Mouse (Mus musculus): ENCODE data around the gene Milr1. TPM values are rescaled to one million over a fixed set of nuclear protein-coding genes. Genes with fewer than 3 reads are reported as not detected.
"Not testable (repeated sequence)": the region's sequence is repeated elsewhere in the genome, so short reads cannot be mapped to it uniquely, and the experiment has no call there.

Gene Milr1
- polyA plus RNA-seq, 1 experiment from 2014 or later, result 2.0 TPM

- Histone ChIP-seq H3K9me3 (ENCODE audit: control insufficient read depth, low read length) (no peaks in the 10 kb centered on the region), H3K4me1 (replicated peaks; ENCODE audit: control insufficient read depth, insufficient read depth, low read length) (peaks cover 4% of the 10 kb centered on the region; the same call in 1 of the 2 replicates), H3K4me3 (ENCODE audit: low read depth, low read length) (no peak overlapping the region), H3K9ac (ENCODE audit: low read depth, low read length) (no peak overlapping the region), H3K27ac (ENCODE audit: low read depth, low read length) (no peak overlapping the region), H3K36me3 (ENCODE audit: control insufficient read depth, insufficient read depth, low read length) (no peaks in the 10 kb centered on the region), H3K4me2 (replicated peaks; ENCODE audit: low read depth, low read length) (no peak overlapping the region), H3K27me3 (ENCODE audit: control insufficient read depth, insufficient read depth, low read length) (0 out of 2 replicates have a peak, but pooled peaks cover 2% of the 10 kb centered on the region)
- no peak for ATAC-seq (ENCODE audit: low FRiP score)
- WGBS, result 90% methylated on average over 3 of the region's 3 CpGs
- DNase-seq (ENCODE audit: low spot score), result no peak
Observed at GRCm38 (mm10) chr11:106741826-106742225, 9.2 kb upstream of the Milr1 start.

GRCm38 (mm10) chr11:106742388-106742841 lies 8.6 kb upstream of the Milr1 start:
- H3K4me3 ChIP-seq (ENCODE audit: low read depth, low read length), result no peak overlapping the region
- no peaks in the 10 kb centered on the region for H3K4me1 ChIP-seq (replicated peaks; ENCODE audit: control insufficient read depth, insufficient read depth, low read length)
- DNase-seq (ENCODE audit: low spot score) (peak; percentile 51), ATAC-seq (ENCODE audit: low FRiP score) (no peak)
- WGBS, result 56% methylated on average over 6 of the region's 6 CpGs
- 0 out of 2 replicates have a peak, but pooled peaks cover 2% of the 10 kb centered on the region for H3K27me3 ChIP-seq (ENCODE audit: control insufficient read depth, insufficient read depth, low read length)
- no peaks in the 10 kb centered on the region for H3K36me3 ChIP-seq (ENCODE audit: control insufficient read depth, insufficient read depth, low read length)
- no peak overlapping the region for H3K27ac ChIP-seq (ENCODE audit: low read depth, low read length)
- no peak overlapping the region for H3K4me2 ChIP-seq (replicated peaks; ENCODE audit: low read depth, low read length)
- no peak overlapping the region for H3K9ac ChIP-seq (ENCODE audit: low read depth, low read length)
- no peaks in the 10 kb centered on the region for H3K9me3 ChIP-seq (ENCODE audit: control insufficient read depth, low read length)

GRCm38 (mm10) chr11:106744949-106745348 lies 6.1 kb upstream of the Milr1 start:
- H3K36me3 ChIP-seq (ENCODE audit: control insufficient read depth, insufficient read depth, low read length), result no peaks in the 10 kb centered on the region
- WGBS, result 89% methylated on average over 5 of the region's 5 CpGs
- H3K4me2 ChIP-seq (replicated peaks; ENCODE audit: low read depth, low read length), result no peak overlapping the region
- 0 out of 2 replicates have a peak, but pooled peaks cover 2% of the 10 kb centered on the region for H3K27me3 ChIP-seq (ENCODE audit: control insufficient read depth, insufficient read depth, low read length)
- H3K4me1 ChIP-seq (replicated peaks; ENCODE audit: control insufficient read depth, insufficient read depth, low read length), result no peaks in the 10 kb centered on the region
- no peak overlapping the region for H3K9ac ChIP-seq (ENCODE audit: low read depth, low read length)
- ATAC-seq (ENCODE audit: low FRiP score), result no peak
- no peak overlapping the region for H3K27ac ChIP-seq (ENCODE audit: low read depth, low read length)
- H3K9me3 ChIP-seq (ENCODE audit: control insufficient read depth, low read length), result no peaks in the 10 kb centered on the region
- no peak for DNase-seq (ENCODE audit: low spot score)
- H3K4me3 ChIP-seq (ENCODE audit: low read depth, low read length), result no peak overlapping the region

GRCm38 (mm10) chr11:106749557-106750120 lies 1.4 kb upstream of the Milr1 start:
- not testable (repeated sequence) for H3K9me3 ChIP-seq (ENCODE audit: control insufficient read depth, low read length); ATAC-seq (ENCODE audit: low FRiP score); H3K27me3 ChIP-seq (ENCODE audit: control insufficient read depth, insufficient read depth, low read length); H3K4me3 ChIP-seq (ENCODE audit: low read depth, low read length); H3K4me1 ChIP-seq (replicated peaks; ENCODE audit: control insufficient read depth, insufficient read depth, low read length); H3K36me3 ChIP-seq (ENCODE audit: control insufficient read depth, insufficient read depth, low read length); H3K27ac ChIP-seq (ENCODE audit: low read depth, low read length); H3K9ac ChIP-seq (ENCODE audit: low read depth, low read length); DNase-seq (ENCODE audit: low spot score); H3K4me2 ChIP-seq (replicated peaks; ENCODE audit: low read depth, low read length)
- 96% methylated on average over 7 of the region's 7 CpGs for WGBS

DNA sequence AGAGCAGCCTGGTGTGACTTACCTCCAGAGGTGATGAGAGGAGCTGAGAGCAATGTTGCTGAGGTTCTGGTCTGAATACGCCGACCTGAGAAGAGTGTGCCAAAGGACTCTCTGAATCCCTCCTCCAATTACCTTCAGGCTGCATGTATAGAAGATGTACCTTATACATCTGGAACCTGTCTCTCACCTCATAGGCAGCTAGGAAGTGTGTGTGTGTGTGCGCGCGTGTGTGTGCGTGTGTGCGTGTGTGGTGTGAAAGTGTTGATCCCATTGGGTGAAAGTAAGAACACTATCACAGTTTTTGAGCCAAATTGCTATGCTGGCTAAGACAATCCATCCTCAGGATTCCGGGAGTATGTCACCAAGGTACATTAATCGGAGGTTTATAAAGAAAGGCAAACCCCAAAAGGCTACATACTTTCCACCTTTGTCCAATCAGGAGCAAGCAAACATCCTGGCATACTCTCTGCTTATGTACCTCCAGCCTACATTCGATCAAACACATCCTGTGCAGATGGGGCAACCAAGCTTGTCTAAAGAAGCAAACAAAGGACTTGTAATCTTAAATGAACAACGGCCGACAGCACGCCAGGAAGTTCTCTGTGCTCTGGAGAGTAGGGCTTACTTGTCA lies 790 bp upstream of the Milr1 start, which contains the start of gene Pecam1:
Pecam1 (minus strand) TSS at position 508 of the 631 bp plus-strand sequence.
- no peaks in the 10 kb centered on the region for H3K4me1 ChIP-seq (replicated peaks; ENCODE audit: control insufficient read depth, insufficient read depth, low read length)
- no peaks in the 10 kb centered on the region for H3K36me3 ChIP-seq (ENCODE audit: control insufficient read depth, insufficient read depth, low read length)
- DNase-seq (ENCODE audit: low spot score), result no peak
- 90% methylated on average over 13 of the region's 13 CpGs for WGBS
- no peak within 1 kb of the TSS for H3K9ac ChIP-seq (ENCODE audit: low read depth, low read length)
- no peak within 1 kb of the TSS for H3K27ac ChIP-seq (ENCODE audit: low read depth, low read length)
- H3K4me3 ChIP-seq (ENCODE audit: low read depth, low read length), result no peak within 1 kb of the TSS
- no peaks in the 10 kb centered on the region for H3K27me3 ChIP-seq (ENCODE audit: control insufficient read depth, insufficient read depth, low read length)
- ATAC-seq (ENCODE audit: low FRiP score), result no peak
- H3K9me3 ChIP-seq (ENCODE audit: control insufficient read depth, low read length), result no peaks in the 10 kb centered on the region
- no peak within 1 kb of the TSS for H3K4me2 ChIP-seq (replicated peaks; ENCODE audit: low read depth, low read length)

DNA sequence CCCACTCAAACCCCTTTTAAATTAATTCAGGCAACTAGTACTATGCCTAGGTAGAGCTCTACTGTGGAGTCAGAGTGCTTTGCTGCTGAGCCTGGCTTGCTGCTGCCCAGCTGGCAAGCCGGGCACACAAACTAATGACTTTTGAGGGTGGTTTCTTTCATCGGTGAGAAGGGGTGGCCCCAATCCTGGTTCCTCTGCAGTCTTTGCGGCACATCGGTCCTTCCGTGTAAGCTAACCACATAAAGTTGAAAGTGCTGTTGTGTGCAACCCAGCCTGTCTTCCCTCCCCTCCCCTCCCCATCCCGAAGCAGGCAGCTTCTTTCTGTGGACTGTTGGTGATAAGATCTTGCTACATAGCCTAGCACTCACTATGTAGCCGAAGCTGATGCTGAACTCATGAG lies 1.1 kb downstream of the Milr1 start:
- 92% methylated on average over 7 of the region's 7 CpGs for WGBS
- Histone ChIP-seq H3K36me3 (ENCODE audit: control insufficient read depth, insufficient read depth, low read length) (no peaks in the 10 kb centered on the region), H3K9me3 (ENCODE audit: control insufficient read depth, low read length) (no peaks in the 10 kb centered on the region), H3K4me1 (replicated peaks; ENCODE audit: control insufficient read depth, insufficient read depth, low read length) (no peaks in the 10 kb centered on the region), H3K27ac (ENCODE audit: low read depth, low read length) (no peak overlapping the region), H3K4me2 (replicated peaks; ENCODE audit: low read depth, low read length) (no peak overlapping the region), H3K27me3 (ENCODE audit: control insufficient read depth, insufficient read depth, low read length) (no peaks in the 10 kb centered on the region), H3K9ac (ENCODE audit: low read depth, low read length) (no peak overlapping the region), H3K4me3 (ENCODE audit: low read depth, low read length) (no peak overlapping the region)
- no peak for DNase-seq (ENCODE audit: low spot score)
- no peak for ATAC-seq (ENCODE audit: low FRiP score)

GRCm38 (mm10) chr11:106753314-106753713 lies 2.3 kb downstream of the Milr1 start:
- no peak overlapping the region for H3K4me2 ChIP-seq (replicated peaks; ENCODE audit: low read depth, low read length)
- H3K9ac ChIP-seq (ENCODE audit: low read depth, low read length), result no peak overlapping the region
- H3K4me1 ChIP-seq (replicated peaks; ENCODE audit: control insufficient read depth, insufficient read depth, low read length), result no peaks in the 10 kb centered on the region
- 86% methylated on average over 6 of the region's 6 CpGs for WGBS
- H3K27me3 ChIP-seq (ENCODE audit: control insufficient read depth, insufficient read depth, low read length), result no peaks in the 10 kb centered on the region
- H3K4me3 ChIP-seq (ENCODE audit: low read depth, low read length), result no peak overlapping the region
- no peak overlapping the region for H3K27ac ChIP-seq (ENCODE audit: low read depth, low read length)
- no peaks in the 10 kb centered on the region for H3K9me3 ChIP-seq (ENCODE audit: control insufficient read depth, low read length)
- ATAC-seq (ENCODE audit: low FRiP score) (no peak), DNase-seq (ENCODE audit: low spot score) (no peak)
- no peaks in the 10 kb centered on the region for H3K36me3 ChIP-seq (ENCODE audit: control insufficient read depth, insufficient read depth, low read length)

DNA sequence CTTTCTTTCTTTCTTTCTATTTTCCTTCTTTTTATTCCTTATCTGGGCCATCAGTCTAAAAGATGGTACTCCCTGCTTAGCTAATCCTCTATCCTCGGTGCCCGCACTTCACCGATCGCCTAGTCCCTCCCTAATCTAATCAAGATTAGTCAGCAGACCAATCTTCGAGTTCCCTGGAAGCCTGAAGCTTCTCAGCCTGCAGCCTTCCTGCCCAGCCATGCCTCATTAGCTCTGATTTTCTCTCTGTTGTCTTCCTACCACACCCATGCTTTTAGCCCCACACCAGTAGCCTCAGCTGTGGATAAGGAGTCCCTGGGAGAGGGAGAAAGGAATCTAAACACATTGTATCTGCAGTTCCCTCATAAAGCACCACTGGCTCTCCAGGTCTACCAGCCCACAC lies 4.6 kb downstream of the Milr1 start:
- WGBS, result 68% methylated on average over 5 of the region's 5 CpGs
- Histone ChIP-seq H3K9me3 (ENCODE audit: control insufficient read depth, low read length) (no peaks in the 10 kb centered on the region), H3K9ac (ENCODE audit: low read depth, low read length) (no peak overlapping the region), H3K4me2 (replicated peaks; ENCODE audit: low read depth, low read length) (no peak overlapping the region), H3K27me3 (ENCODE audit: control insufficient read depth, insufficient read depth, low read length) (no peaks in the 10 kb centered on the region), H3K36me3 (ENCODE audit: control insufficient read depth, insufficient read depth, low read length) (no peaks in the 10 kb centered on the region), H3K4me3 (ENCODE audit: low read depth, low read length) (no peak overlapping the region), H3K4me1 (replicated peaks; ENCODE audit: control insufficient read depth, insufficient read depth, low read length) (no peaks in the 10 kb centered on the region), H3K27ac (ENCODE audit: low read depth, low read length) (no peak overlapping the region)
- DNase-seq (ENCODE audit: low spot score) (no peak), ATAC-seq (ENCODE audit: low FRiP score) (no peak)

DNA sequence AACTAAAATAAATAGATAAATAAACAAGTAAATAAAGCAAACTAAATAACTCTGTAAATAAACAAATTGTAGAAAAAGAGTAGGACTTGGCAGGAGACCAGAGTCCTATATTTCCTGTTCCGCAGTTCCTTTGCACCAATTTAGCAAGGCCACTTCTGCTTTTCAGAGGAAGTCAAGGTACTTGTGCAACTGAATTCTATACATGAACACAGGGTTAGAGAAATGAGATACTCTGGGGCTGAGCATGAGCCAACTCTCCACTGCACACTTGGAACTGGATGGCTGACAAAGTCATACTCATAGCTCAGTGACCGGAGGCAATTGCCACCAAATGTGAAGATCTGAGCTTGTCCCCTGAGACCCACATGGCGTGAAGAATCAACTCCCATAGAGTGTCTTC lies 8.0 kb downstream of the Milr1 start:
- Histone ChIP-seq H3K36me3 (ENCODE audit: control insufficient read depth, insufficient read depth, low read length) (no peaks in the 10 kb centered on the region), H3K4me1 (replicated peaks; ENCODE audit: control insufficient read depth, insufficient read depth, low read length) (no peaks in the 10 kb centered on the region), H3K9me3 (ENCODE audit: control insufficient read depth, low read length) (no peaks in the 10 kb centered on the region), H3K4me2 (replicated peaks; ENCODE audit: low read depth, low read length) (no peak overlapping the region), H3K27me3 (ENCODE audit: control insufficient read depth, insufficient read depth, low read length) (no peaks in the 10 kb centered on the region), H3K9ac (ENCODE audit: low read depth, low read length) (no peak overlapping the region), H3K27ac (ENCODE audit: low read depth, low read length) (no peak overlapping the region), H3K4me3 (ENCODE audit: low read depth, low read length) (no peak overlapping the region)
- ATAC-seq (ENCODE audit: low FRiP score) (no peak), DNase-seq (ENCODE audit: low spot score) (no peak)
- 93% methylated on average over 3 of the region's 3 CpGs for WGBS

Data from hindbrain, embryonic 11.5 days (tissue).